Mouse (Mus musculus) yolk sac, embryonic 10.5 days (tissue): ENCODE results near the gene Grm1.

ENCODE experiments used
- DNase-seq: peaks from one replicate; pipeline ENCODE4 v3.0.0-alpha.2; 2017; ENCODE audit warnings: low spot score

Grm1 gene

DNA sequence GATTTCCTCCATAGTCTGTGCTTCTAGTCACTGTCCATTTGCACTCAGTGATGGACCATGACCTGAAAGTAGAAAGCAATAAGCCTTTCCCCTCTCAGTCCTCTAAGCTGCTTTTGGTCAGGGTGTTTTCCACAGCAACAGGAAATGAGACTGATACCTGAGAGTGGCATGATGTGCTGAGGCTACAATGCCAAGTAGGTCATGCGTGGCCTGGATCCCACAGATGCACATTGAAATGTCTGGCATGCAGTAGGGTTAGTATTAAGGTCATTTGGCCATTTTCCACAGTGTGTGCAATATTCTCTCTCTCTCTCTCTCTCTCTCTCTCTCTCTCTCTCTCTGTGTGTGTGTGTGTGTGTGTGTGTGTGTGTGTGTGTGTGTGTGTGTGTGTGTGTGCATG, 254.8 kb downstream of the Grm1 start:
- DNase-seq = no peak

DNA sequence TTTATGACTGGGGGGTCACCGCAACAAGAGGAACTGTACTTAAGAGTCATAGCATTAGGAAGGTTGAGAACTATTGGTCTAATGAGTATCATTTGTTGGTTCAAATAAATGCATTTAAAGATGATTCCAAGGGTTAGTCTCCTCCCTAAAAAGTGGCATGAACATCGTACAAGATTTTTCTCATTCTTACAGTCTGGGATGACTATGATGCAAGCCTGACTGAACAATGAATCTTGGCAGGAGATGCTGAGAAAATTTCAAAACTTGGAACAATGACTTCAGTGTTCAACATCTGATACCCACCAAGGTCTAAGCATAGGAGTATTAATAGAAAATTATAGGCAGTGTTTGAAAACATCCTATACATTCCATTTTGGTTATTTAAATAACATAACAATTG, 264.1 kb downstream of the Grm1 start:
- DNase-seq = no peak

DNA sequence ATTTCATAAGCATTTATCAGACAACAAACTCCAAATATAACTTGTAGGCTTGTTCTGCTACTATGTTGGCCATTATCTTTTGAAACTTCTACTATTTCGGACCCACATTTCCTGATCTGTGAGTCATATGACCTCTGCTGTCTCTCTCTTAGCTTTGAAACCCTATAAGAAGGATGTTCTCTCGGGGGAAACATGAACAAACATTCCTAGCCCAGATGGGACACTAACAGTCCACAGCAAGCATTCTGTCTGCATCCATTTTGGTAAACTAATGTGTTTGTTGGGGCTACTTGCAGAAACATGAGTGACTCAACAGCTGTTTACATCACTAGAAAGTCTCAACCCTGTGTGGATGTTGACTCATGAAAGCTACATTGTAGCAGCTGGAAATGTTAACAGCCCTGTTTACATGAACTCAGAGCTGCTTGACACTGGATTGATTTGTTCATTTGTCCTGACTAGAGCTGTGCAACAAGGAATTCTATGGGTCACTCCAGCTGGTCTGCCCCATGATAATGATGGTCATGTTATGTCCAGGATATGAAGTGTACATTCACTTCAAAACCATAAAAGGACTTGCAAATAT, 267.4 kb downstream of the Grm1 start:
- no peak for DNase-seq

DNA sequence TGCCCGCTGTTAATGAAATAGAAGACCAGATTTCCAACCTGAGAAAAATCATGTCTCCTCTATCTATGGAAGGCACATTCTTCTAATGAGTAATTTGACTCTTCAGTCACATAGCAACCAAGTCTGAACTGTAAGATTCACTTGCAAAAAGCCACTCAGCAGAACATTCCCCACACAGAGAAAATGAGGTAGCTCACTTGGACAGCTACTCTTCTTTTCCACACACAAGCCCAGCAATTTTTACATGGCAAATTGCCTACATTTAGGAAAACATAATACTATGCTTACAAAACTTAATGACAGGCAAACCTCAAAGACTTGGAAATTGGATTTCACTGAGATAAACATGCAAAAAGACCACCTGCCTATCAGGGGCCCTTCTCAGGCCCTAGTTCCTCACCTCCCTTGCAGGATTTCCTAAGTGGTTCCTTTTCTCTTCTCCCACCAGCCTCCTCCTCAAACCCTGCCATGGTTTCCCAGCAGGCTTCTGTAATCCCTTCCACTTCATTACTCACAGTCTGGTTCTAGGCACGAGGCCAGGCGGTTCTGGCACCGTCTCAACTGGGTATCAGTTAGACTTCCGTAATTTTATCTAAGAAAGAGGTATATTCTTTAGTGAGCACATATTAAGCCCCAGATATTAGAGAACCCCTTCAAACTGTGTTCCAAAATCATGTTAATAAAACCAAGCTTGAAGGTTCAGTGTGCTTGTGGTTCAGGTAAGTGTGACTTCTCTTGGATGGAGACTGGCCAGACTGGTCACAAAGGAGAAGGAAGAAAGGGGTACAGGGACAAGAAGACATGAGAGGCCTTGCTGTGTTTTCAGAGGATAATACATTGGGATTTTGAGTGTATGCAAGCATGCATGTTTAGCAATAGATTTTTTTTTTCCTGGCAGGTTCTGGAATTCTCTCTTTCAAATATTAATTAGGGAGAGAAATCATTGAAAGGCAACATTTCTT, 269.1 kb downstream of the Grm1 start:
- DNase-seq = no peak

DNA sequence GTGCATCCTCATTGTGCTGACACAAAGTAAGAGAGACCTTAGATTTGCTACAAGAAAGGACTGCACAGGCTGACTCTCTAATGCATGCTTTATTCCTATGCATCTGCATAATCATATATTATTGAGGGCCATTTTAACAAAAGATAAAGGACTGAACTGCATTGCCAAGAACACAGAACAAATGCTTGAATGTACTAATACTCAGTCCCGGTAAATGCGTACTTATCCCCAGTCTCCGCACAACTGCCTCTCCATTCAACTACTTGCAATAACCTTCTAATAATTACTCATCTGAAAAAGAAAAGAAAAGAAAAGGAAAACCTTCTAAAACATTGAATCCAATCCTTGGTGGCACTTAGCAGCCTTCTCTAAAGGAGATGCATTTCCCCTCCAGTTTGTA, 272.4 kb downstream of the Grm1 start:
- DNase-seq = no peak

DNA sequence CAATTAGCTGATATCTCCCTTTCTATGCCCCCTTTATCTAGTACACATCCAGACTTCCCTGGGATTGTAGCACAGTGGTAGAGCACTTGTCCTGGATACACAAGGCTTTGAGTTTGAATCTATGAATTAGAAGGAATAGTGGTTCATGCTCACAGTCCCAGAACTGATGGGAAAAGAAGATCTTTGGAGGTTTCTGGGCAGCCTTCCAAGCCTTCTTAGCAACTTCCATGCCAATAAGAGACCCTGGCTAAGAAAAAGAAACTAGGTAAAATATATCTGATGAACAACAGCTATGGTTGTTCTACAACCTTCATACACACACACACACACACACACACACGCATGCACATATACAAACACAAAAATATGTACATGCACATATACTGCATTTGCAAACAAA, 286.8 kb downstream of the Grm1 start:
- DNase-seq = no peak

DNA sequence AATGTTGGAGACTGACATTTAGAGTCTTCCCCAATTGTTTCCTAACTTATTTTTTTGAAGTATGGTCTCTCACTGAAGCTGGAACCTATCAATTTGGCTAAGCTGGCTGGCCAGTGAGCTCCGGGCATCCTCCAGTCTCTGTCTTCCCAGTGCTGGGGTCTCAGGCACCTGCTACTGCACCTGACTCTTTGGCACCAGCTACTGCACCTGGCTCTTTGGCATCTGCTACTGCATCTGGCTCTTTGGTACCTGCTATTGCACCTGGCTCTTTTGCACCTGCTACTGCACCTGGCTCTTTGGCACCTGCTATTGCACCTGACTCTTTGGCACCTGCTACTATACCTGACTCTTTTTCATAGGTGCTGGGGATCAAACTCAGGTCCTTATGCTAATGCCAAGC, 291.7 kb downstream of the Grm1 start:
- DNase-seq = no peak

DNA sequence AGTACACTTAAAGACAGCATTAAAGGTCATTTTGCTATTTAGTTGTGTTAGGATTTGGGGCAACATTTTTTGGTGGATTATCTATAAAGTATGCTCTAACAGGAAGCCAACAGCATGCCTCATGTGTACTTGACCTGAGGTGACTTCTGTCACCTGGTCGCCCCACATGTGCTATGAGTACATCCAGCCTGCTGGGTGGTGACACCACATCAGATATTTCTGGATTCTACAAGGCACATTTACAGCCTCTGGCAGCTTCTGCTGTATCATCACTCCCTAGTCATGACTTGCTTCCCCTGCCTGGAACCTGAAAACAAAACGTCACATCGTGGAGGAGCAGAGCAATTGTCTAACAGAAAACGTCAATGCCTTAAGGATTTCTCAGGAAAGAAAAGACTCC, 292.2 kb downstream of the Grm1 start:
- no peak for DNase-seq

DNA sequence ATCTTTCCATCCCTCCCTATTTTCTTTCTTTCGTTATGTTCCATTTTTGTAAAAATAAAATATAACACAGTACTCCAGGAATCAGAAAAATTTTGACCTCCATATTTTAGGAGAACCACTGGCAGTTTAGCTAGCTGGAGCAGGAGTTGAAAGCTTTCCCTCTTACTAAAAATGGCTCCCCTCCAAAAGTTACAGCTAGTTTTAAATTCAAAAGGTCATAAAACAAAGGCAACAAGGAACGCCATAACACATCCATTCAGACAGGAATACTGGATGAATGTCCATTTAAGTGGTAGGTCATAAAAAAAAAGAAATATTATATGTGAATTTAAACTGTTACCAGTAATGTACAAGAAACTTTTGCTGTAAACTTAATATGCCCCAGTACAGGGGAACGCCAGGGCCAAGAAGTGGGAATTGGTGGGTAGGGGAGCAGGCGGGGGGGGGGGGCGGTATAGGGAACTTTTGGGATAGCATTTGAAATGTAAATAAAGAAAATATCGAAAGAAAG, 294.2 kb downstream of the Grm1 start:
- DNase-seq = no peak

DNA sequence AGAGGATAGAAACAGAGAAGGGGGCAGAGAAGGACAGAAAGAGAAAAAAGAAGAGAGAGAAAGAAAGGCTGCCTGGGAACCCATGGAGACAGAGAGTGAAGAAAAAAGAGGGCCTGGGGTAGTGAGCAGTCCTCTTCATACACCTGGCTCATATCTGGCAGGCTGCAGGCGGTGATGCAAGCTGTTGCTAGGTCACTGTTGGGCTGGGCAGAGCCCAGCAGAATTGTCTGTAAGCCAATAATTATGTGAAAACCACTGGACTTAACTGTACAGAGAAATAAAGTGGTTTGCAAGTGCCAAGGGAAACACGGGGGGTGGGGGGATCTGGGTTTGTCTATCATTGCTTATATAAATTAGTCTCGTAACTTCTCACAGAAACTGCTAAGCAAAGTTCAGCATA, 297.0 kb downstream of the Grm1 start:
- no peak for DNase-seq

DNA sequence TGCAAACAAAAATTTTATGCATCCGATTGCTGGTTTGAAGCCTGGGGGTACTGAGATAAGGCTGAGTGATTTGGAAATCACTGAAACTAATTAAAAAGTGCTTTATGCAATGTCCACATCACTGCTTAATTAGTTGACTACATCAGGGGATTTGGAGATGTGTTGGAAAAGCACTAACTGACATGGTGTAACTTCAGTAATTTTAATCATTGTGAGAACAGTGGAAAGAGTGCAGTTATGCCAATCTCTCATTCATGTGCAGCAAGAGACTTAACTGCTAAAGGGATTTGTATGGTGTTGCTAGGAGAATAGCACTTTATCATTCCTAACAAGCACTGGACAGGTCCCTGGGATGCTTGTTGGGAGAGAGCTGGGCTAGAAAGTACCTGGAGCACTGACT, 307.3 kb downstream of the Grm1 start:
- no peak for DNase-seq

DNA sequence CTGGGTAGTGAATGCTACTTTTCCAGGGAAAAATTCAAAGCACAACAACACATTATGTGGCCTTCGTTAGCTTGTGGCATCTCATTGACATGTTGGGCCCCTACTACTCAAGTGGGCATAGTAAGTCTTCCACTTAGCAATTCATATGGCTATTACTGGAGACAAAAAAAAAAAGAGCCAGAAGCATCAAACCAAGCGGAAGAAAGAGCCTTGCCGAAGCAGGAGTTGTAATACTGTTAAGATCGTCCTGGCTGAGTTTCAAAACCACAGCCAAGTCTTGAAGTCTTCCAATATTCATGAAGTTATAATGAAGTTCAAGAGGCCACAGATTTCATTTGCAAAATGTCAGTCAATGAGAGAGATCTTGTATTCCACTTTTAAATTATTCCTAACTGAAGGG, 319.1 kb downstream of the Grm1 start:
- no peak for DNase-seq

DNA sequence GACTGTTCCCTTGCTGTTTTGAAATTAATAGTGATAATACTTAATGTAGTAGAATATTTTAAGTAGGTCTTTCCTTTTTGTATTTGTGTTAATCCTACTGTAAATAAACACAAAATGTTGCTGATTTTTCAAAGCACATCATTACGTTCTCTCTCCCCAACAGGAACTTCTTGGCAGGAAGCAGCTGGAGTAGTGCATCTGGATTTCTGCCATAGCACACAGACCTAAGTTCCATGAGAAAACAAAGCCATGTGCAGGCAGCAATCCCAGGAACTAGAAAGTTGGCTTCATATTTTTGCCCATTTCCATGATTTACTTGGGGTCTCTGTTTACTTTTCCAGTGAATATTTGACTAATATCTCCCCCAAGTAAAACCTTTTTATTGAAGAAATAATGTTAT, 320.9 kb downstream of the Grm1 start:
- no peak for DNase-seq

DNA sequence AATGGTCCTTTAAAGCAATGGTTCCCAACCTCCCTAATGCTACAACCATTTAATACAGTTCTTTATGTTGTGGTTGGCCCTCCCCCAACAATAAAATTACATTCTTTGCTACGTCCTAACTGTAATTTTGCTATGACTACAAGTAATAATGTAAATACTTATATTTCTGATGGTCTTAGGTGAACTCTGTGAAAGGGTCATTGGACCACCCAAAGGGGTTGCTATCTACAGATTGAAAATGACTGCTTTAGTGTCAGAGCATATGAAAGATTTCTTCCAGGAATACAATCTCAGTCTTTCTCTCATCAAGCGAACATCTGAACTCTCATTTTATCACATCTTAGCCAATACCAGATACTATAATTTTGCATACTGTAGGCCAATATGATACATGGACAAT, 321.4 kb downstream of the Grm1 start:
- DNase-seq = no peak

DNA sequence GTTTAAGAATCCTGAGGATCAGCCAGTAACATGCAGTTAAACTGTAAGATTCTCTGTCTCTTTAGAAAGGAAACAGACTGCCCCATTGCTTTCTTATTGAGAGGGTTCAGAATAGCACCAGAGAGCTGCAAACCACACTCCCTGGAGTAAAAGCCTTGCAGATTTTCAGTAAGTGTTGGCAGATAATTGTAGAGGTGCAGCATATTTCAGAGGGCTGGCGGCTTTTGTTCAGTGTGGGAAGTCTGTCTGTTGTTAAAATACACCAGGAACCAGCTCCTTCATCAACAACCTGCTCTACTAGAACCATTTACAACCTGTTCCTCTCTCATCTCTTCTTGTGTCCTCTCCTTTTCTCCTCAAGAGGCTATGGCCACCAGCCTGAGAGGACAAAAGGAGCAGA, 331.1 kb downstream of the Grm1 start:
- no peak for DNase-seq

DNA sequence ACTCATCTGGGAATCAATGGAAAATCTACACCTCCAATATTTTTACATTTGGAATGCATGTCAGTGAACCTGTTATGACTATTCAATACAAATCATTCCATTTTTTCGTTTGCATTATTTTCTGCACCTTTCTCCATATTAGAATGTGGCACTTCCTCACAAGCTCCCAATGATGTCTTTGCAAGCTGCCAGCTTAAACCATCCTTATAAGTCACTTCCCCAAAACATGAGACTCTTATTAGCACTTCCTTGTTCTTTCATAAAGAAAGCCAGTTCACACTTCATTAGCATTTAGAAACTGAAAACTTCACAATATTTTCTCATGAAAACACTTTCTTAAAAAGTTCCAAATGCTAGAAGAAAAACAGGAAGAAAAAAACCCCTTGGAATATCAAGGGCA, 338.1 kb downstream of the Grm1 start:
- no peak for DNase-seq

DNA sequence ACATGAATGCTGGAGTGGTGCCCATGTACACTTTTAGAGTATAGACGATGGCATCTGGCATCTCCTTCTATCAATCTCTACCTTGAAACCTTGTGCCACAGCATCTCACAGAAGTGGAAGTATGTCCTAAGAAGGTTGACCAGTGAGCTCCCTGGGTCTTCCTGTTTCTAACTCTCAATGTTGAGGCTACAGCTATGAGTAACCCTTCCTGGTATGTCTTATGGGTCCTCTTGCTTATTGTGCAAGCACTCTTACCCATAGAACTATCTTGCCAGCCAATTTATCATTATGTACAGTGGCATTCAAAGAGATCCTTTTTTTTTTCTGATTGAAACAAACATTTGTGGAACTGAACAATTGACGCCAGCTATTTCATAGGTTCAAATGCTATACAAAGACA, 340.0 kb downstream of the Grm1 start:
- no peak for DNase-seq

DNA sequence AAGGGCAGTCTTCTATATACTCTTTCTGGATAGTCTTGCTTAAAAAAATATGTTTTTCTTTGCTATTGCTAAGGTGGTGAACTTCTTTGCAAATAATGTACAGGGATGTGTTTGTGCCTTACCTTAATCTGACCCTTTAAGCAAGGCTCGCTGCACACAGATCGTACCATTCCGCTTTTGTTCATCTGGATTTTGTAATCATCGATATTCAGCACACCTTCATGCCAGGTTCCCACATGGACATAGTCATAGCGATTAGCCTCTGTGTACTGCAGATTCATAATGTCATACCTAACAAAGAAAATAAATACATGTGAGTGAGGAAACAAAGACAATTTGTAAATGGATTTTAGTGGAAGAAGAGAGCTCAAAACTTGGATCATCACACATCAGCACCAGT, 340.8 kb downstream of the Grm1 start:
- no peak for DNase-seq

DNA sequence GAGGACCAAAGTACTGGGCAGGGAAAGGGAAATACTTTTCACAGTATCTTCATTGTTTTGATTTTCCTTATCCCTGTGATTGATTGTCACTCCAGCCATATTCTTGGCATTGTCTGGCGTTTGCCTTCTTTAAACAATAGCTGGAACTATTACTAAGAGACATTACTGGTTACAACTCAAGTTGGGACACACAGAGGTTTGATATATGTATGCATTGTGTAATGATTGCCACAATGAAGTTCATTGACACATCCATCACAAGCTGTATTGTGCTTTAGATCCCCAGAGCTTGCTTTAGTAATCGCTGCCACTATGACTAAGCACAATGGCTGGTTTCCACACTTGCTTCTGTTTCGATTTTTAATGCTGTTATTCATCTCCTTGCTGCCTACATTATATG, 341.4 kb downstream of the Grm1 start:
- DNase-seq = no peak

DNA sequence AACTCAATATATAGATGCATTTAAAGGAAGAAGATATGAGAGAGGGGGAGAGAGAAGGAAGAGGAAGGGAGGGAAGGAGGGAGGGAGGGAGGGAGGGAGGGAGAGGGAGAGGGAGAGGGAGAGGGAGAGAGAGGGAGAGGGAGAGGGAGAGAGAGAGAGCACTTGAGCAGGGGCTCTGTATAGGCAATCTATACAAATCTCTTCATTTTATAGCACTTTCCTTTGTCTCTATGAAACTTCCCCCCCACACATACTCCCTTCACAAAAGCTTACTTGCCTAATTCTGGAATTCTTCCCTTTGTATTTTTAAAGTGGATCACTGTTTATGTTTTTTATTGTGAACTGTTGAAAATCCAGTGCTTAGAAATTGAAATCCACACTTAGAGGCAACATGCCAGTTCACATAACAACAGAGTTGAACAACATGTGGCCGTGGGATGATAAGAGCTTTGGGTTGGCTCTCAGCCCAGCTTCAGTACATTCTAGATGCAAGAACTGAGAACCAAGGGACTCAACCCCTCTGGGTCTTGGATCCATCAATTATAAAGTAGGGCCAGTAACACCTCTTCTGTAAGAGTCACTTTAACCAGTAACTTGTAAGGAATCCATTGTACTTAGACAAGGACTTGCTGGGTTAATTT, 345.0 kb downstream of the Grm1 start:
- DNase-seq = no peak

DNA sequence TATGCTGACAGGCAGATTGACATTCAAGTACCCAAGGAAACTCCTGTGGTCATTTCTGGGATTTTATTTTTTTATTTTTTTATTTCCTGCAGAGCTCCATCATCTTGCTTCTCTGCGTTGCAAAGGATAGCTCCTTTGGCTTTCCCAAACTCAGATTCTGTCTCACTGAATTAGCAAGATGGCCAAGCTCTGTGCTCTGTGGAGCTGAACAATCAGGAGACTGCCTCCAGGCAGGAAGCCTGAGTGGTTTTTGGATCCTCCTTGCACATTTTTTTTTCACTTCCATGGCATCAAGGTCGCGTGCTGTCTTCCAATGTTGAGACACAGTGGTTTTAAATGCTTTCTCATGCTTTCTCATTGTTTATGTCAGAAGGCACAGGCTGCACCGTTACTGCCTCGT, 347.6 kb downstream of the Grm1 start:
- DNase-seq = no peak

DNA sequence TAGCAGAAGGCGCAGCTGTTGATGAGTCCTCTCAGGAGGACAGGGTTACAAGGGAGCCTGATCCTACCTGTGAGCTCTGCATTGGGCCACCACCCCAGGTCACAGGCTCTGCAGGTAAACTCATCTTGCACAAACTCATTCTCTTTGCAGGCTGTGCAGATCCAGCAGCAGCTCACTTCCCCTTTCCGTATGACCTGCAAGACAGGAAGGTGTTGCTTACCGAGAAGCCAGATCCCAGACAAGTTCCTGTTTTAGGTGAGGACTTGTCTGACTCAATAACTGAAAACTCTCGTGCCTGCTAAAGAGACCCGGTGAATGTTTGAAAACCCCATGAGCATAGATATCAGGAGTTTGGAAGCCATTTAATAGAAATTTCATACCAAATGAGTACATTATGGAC, 349.1 kb downstream of the Grm1 start:
- DNase-seq = no peak

DNA sequence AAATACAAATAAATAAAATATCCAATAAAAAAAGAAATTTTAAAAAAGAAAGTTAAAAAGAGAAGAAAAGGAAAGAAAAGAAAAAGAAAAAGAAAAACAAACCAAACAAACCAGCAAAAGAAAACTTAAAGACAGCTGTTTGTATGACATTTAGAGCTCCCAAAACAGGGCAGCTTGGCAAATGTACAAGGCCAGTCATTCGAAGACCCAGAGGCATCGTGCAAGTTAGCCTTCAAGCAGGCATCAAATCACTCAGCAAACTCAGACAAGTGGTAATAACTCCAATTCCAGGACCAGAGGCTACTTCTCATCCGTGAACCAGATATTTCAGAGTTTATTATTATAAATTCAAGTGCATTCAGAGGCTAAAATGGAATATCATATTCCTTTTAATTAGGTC, 355.7 kb downstream of the Grm1 start:
- no peak for DNase-seq
